32 mouse cellular contexts compared by ENCODE assay signal in genomic region chr14:103614272-103614587, GRCm38 (mm10).
"Had no signal": no experiment of that assay in that cellular context is flagged by ENCODE, and none has a peak within 500 bp of the region (broad histone marks: within the 10 kb centered on the region; RNA-seq: fewer than 3 reads in every experiment).

No protein-coding gene starts in this region.

- H3K9ac ChIP-seq: heart, embryonic 15.5 days; hindbrain, embryonic 12.5 days; hindbrain, embryonic 13.5 days; hindbrain, embryonic 14.5 days; hindbrain, embryonic 15.5 days; intestine, embryonic 15.5 days; kidney, embryonic 15.5 days had no signal

- H3K4me3 ChIP-seq: heart, embryonic 15.5 days; hindbrain, embryonic 10.5 days; hindbrain, embryonic 12.5 days; hindbrain, embryonic 13.5 days; hindbrain, embryonic 15.5 days; intestine, embryonic 15.5 days; kidney, embryonic 15.5 days; layer of hippocampus, adult 2 months; left cerebral cortex, adult 2 months had no signal

- H3K4me1 ChIP-seq: heart, embryonic 15.5 days; hindbrain, embryonic 10.5 days; hindbrain, embryonic 12.5 days; hindbrain, embryonic 13.5 days; hindbrain, embryonic 15.5 days; intestine, embryonic 15.5 days; kidney, embryonic 15.5 days had no signal

- DNase-seq: heart, postnatal 10 days; heart, postnatal 14 days; heart, postnatal 36 days; heart, postnatal 4 days; kidney, adult 11 months; kidney, adult 18-20 months; kidney, adult 2 months; kidney, adult 8-10 months; kidney, adult 9 months; kidney, postnatal 10 days; kidney, postnatal 14 days; kidney, postnatal 25 days; kidney, postnatal 36 days; kidney, postnatal 4 days; layer of hippocampus, adult 9-11 months; layer of hippocampus, postnatal 36 days had no signal

- H3K27me3 ChIP-seq: heart, embryonic 15.5 days; hindbrain, embryonic 12.5 days; hindbrain, embryonic 13.5 days; hindbrain, embryonic 15.5 days; intestine, embryonic 15.5 days; kidney, embryonic 15.5 days had no signal

- H3K9me3 ChIP-seq: heart, embryonic 15.5 days; hindbrain, embryonic 10.5 days; hindbrain, embryonic 12.5 days; hindbrain, embryonic 13.5 days; hindbrain, embryonic 15.5 days; intestine, embryonic 15.5 days; kidney, embryonic 15.5 days had no signal

- ATAC-seq: hindbrain, embryonic 16.5 days; hindbrain, postnatal 0 days; inflammation-experienced regulatory T-cells, adult 6 months; intestine, embryonic 15.5 days; intestine, embryonic 16.5 days; intestine, postnatal 0 days had no signal

- H3K4me2 ChIP-seq: heart, embryonic 15.5 days; hindbrain, embryonic 12.5 days; hindbrain, embryonic 13.5 days; hindbrain, embryonic 14.5 days; hindbrain, embryonic 15.5 days; intestine, embryonic 15.5 days; kidney, embryonic 15.5 days had no signal

- H3K27ac ChIP-seq: heart, embryonic 15.5 days; hindbrain, embryonic 10.5 days; hindbrain, embryonic 12.5 days; hindbrain, embryonic 13.5 days; hindbrain, embryonic 14.5 days; hindbrain, embryonic 15.5 days; hindbrain, postnatal 0 days; intestine, embryonic 15.5 days; kidney, embryonic 15.5 days; kidney, postnatal 0 days; layer of hippocampus, adult 2 months; left cerebral cortex, adult 2 months had no signal

- H3K36me3 ChIP-seq: heart, embryonic 15.5 days; hindbrain, embryonic 10.5 days; hindbrain, embryonic 12.5 days; hindbrain, embryonic 13.5 days; hindbrain, embryonic 15.5 days; intestine, embryonic 15.5 days; kidney, embryonic 15.5 days had no signal
